Mouse (Mus musculus) left cerebral cortex, adult 18-20 months (tissue): ENCODE measurements around the gene Ankrd44. TPM values are rescaled to one million over a fixed set of nuclear protein-coding genes. Genes with fewer than 3 reads are reported as not detected.

Experiments
- DNase-seq, 2 experiments: peaks; one replicate each; pipeline ENCODE4 v3.0.0; 2021 to 2022; ENCODE audit warnings: low spot score in 2 of 2, mixed read lengths in 1 of 2
- total RNA-seq, 2 experiments: library from RNA; stranded (reverse); gene quantifications; 2 replicates each; pipeline ENCODE4 v1.2.3; 2021

Gene Ankrd44
- total RNA-seq, 2 experiments from 2014 or later: 21.9 to 23.0 TPM

DNA sequence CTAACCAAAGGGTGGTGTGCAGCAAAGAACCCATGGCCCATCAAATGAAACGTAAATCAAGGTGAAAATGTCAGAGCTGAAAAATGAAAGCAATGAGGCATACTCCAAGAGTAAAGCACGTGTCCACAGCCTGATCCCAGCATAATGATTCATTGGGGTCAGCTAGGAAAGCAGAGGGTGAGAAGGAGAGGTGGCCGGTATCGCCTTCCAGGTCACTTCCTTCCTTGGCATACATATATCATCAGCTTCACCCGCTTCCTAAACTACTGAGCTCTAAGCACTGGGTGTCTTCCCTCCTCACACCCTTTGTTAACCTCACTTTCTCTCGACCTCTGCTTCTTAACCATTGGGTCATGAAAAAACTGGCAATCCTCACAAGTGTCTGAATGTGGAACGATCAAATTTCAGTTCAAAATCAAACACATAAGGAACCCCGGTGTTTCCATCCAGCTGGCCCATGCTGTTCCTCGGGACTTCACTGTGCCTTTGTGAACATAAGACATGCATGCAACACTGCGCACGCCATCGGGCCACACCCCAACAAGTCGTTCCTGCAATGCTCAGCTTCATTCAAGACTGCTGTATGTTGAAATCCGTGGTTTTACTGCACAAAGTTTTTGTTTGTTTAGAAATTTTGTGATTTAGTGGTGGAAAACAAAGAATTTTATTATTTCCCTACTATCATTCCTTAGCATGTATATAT lies 101.9 kb downstream of the Ankrd44 start:
- no peak for DNase-seq

DNA sequence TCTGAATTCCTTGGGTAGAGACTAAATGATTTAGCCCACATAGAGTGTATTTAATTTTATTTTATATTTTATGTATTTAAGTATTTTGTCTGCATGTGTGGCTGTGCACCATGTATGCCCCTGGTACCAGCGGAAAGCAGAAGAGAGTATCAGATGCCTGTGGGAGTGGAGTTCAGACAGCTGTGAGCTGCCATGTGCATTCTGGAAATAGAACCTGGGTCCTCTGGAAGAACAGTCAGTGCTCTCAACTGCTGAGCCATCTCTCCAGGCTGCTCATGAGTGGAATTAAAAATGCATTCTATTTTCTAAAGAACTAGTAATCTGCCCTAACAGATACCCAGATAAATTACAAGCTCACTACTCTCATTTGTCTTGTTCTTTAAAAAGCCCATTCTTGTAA lies 104.4 kb downstream of the Ankrd44 start:
- peak in 1 of 2 experiments; percentile 39 for DNase-seq

DNA sequence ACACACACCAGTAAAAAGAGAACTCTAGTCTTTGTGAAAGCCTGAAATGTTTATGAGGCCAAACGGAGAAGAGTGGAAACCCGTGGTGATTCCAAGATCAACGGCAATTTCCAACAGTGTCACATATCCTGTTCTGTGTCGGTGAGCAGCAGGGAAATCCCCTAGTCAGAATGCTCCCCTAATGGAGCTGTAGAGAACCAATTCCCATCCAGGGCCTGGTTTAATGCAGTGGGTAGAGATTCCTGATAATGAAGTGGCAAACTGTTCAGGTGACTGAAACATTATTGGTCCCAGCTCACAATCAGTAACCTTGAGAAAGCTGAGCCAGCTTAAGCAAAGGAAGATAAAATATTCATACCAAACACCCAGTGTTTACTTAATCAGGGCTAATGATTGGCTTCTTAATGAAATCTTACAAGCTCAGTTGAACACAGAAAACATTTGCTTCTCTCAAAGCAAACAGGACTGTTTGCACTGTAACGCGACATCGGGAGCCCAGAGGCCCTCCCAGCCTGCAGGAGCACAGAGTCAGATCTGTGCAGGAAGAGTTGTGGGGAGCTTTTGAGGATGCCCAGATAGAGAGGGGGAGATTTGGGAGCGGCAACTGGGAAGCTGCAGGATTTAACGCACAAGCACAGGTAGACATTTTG lies 110.9 kb downstream of the Ankrd44 start:
- no peak for DNase-seq

DNA sequence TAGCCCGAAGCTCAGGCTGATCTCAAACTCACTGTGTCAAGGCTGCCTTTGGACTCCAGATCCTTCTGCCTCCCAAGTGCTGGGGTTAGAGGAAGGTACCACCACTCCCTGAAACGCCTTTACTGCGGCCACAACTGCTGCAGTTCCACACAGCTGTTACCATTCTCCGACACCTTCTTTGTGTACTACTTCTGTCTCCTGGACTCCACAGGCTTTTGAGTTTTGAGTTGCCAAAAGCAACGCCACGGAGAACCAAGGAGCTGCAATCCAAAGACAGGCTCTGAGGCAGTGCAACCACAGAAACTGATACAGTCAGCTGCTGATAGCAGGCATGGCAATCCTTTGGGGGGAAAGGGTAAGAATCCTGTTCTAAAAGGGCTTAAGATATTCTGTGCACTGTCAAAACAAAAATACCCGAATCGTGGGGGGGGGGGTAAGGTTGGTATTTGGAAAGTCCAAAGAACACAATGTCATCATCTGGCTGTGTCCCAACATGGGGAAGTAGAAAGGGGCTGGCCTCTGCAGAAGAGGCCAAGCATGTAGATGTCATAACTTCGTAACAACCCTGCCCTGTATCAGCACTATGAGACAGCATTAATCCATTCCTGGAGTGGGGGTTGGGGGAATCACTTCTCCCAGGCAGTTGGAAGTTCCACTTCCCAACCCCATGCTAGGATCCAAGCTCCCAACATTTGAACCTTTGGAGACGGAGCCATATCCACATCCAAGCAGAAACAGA lies 116.2 kb downstream of the Ankrd44 start:
- DNase-seq: no peak

DNA sequence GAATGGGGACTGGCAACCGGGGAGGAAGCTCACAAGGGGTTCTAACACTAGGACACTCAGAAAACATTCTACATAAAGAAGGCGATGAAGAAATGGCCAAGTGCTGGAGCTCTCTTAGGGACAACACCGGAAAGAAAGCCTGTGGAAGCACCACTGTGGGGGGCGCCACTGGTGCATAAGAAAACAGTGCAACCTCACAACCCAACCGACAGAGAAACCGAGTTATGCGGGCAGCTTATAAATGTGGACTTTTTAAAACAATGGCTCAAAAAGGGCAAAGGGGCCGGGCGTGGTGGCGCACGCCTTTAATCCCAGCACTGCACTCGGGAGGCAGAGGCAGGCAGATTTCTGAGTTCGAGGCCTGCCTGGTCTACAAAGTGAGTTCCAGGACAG lies 117.1 kb downstream of the Ankrd44 start:
- no peak for DNase-seq

DNA sequence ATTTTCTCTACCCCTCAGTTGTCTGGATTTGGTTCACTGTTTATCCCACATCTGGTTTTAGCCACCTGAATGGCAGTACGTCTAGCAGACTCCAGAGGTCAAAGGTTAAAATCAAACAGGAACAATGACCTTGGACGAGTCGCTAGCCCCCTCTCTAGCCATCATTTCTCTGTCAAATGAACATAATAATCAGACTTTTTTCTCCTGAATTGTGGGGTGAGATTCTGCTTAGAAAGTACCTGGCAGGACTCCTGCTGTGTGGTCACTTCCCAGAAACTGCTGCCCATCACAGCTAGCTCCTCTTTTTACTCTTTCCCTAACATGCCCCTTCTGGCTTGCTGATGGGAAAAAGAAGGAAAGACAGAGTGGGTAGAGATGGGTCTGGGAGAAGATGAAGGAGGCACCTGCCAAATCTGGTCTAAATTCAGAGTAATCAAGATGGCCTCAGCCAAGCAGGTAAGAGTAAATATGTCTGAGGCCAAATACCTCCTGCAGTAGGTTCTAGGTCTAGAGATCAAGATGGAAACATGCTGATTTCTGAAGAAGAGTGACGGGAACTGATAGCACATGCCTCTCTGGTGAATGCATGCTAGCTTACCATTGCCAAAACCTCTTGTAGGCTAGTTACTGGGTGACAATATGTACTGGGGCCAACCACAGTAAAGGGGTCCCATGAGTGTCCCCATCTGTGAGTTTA lies 117.6 kb downstream of the Ankrd44 start:
- DNase-seq: no peak

DNA sequence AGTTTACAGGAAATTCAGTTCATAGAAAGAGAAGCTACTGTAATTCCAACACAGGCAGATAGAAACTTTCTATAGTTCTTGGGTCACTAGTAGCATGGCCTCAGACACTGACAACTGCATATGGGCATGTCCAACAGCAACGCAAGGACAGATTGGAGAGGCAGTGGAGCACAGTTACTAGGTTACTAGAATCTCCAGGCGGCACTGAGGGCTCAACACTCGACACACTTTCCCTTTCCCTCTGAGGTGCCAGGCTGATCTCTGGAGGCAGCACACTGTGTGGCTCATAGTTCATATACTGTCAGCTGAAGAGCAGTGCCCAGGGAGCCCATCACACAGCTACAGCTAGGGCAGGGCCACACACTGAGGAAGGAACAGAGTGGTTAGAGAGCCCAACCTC lies 118.4 kb downstream of the Ankrd44 start:
- no peak for DNase-seq

DNA sequence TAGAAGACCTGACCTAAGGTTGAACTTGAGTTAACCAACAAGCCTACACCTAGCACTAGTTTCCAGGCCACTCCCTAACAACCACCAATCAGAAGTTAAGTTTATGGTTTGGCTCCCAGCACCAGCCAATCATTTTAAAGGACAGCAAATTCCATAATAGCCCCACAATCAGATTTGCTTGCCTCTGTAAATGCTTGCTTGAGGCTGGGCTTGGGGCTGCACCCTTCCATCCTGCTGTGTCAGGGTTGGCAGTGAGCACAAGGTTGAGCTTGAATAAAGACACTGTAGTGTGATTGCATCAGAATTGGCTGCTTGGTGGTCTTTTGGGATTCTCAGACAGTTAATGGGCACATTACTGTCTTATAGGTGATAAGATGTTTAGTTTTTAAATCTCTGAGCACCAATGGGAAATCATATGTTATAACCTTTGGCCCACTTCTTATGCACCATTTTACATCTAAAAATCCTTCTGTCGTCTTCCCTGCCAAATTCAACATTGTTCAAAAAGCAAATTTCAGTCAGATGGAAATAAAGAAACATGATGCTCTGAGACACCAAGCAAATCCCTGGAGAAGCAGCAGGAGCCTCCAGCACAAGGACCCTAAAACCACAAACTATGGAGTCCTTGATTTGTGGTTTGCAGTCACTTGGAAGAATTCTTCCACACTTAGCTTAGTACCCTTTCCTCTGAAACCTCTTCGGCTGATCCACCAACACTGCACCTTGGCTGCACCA lies 119.9 kb downstream of the Ankrd44 start:
- no peak for DNase-seq

DNA sequence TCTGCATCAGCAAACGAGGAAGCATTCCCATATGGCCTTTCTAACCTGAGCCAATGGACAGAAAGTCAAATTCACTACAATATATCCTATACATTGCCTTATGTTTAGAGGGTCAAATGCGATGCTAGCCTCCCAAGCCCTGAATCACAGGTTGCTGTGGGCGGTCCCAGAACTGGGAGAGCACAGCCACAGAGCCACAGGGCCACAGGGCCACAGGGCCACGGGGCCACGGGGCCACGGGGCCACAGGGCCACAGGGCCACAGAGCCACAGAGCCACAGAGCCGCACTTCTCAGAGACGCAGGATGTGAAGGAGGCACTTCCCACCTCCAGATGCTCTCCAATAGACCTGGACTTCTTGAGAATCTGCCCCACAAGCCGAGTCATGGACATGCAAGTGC lies 121.8 kb downstream of the Ankrd44 start:
- DNase-seq: no peak

DNA sequence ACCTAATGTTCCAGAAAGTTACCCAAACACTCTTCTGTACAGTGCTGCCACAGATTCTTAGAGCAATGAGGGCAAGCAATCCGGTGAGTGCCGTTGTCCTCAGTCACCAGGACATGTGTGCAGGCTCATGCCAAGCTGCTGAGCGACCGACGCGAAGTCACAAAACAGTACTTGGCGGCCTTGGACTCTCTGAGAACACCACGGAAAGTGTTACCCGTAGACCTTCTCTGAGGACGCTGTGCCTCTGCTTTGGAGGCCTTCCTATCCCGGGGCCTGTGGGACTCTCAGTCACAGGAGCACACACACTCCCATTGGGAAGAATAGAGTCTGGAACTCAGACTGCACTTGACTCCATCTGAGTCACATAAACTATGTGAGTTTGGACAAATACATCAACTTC lies 123.5 kb downstream of the Ankrd44 start:
- DNase-seq: no peak

DNA sequence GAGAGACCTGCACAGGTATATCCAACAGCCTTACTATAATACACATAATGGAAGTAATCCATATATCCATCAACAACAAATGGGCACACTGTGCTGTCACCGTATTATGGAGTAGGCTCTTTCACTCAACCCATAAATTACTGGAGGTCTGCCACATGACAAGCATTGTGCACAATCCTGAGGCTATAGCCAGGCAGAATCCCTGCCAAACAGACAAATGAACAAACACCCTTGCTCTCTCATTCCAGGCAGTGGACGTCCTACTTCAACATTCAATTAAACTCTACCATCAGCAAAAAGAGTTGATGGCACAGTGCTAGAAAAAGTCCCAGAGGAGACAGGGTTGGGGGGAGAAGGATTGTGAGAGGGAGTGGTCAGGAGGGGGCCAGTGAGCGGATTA lies 124.9 kb downstream of the Ankrd44 start:
- DNase-seq: no peak

DNA sequence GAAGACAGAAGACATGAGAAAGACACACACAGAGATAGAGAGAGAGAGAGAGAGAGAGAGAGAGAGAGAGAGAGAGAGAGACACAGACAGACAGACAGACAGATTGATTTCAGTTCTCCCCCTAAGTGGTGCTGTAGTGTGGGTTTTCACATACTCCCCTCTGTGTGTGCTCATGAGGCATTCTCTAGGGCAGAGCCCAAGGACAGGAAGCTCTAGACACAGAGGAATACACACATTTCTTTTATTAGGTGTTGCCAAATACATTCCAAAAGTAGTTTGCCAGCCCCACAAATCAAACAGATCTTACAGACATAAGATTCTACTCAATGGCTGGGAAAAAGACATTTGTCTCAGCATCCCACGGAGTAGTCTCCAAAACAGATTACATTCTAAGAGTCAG lies 126.8 kb downstream of the Ankrd44 start:
- no peak for DNase-seq

DNA sequence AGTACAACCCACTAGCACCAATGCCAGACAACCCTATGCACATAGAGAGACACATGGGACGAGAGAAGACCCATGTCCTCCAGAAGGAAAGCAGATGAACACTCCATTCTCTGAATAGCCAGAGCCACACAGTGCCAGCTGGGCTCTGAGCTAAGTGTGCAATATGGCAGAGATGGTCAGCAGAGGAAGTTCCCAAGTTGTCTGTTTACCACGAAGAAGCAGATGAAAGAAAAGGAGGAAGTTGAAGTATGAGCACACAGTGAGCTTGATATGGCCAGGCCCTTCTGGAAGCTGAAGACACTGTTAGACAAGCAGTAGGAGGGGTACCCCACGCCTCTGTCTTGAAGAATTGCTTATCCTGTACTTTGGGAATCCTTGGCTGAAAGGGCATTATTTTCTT lies 127.8 kb downstream of the Ankrd44 start:
- no peak for DNase-seq

DNA sequence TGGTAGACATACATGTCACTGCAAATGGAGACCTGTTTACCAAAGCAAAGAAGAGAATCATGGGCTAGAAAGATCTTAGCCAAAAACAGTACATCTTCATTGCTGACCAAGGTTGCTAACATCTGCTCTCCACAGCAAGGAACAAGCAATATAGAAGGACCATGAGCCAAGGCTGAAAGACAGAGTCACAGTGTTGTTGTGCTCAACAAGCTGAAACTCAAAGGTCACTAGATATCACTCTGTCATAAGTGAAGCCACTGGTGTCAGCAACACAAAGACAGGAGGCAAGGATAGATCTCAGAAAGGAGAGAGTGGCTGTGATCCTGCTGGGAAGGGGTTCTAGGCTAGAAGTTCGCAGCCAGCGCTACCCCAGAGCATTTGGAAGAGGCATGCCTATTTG lies 131.5 kb downstream of the Ankrd44 start:
- DNase-seq: no peak

DNA sequence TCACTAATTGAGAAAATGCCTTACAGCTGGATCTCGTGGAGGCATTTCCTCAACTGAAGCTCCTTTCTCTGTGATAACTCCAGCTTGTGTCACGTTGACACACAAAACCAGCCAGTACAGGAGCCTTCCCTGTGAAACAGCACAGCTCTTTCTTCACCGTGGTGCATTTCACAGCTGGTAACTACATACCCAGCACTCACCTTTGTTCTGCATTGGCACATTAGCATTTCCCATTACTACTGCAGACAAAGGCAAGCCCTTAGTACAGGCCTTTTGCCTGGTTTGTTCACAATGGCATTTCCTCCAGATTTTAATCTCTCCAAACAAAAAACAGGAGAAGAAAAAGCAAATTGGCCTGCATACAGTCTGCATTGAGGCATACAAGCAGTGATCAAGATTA lies 134.8 kb downstream of the Ankrd44 start:
- DNase-seq: no peak

DNA sequence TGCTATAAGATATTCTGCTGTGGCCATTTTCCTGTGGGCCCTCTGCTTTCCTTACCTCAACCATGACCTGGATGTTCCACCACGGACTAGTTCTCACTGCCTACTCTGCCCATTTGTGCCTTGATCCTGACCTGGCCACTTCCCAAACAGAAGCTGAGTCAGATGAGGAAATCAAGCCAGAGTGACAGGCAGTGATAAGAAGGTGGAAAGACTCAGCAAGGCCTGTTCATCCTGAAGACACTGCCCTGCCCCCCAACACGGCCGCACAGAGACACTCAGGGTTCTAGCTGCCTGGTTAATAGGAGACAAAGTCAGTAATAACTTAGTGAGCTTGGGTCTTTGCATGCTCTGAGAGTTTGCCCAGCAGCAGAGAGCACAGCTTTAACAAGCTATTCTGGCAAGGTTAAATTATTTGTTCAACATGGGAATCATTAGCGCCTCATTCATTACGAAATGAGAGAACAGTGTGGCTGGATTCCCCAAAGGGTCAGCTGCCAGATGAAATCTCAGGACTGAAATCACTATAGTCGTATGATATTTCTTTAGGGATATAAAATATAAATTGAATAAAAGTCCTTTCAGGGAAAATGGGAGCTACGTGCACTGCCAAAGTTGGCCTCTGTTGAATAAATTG lies 136.7 kb downstream of the Ankrd44 start:
- DNase-seq: no peak

DNA sequence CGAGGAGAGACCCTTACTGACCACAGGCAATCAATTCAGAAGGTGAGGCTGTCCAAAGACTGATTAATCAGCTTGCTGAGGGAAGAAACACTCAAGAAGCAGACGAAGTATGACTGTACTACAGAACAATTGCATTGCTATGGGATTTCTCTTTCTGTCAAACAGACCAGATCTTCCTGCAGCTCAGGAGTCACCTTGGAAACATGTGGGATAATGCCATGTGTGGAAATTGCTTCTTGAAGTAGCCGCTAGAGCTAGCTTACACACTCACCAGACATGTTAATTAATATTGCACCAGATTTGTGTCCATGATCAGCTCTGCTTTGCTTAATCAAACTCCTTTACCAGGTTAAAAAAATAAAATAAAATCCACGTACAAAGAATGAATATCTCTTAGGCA lies 137.8 kb downstream of the Ankrd44 start:
- DNase-seq: no peak

DNA sequence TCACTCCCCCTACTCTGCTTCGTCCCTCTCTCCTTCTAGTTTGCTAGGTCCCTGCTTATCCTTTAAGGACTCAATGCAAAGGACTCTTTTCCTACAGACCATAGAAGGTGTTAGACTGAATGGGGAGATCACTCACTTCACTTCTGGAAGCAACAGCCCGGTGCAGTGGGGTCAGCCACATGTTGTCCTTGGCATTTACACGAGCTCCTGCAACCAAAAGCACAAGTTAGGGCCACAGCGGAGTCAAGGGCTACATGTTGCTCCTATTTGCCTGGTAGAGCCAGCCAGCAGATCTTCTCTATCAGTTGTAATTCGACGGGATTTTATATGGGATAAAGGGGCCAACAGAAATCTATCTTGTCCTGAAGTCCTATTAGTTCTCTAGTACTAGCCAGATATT lies 148.0 kb downstream of the Ankrd44 start:
- no peak for DNase-seq

DNA sequence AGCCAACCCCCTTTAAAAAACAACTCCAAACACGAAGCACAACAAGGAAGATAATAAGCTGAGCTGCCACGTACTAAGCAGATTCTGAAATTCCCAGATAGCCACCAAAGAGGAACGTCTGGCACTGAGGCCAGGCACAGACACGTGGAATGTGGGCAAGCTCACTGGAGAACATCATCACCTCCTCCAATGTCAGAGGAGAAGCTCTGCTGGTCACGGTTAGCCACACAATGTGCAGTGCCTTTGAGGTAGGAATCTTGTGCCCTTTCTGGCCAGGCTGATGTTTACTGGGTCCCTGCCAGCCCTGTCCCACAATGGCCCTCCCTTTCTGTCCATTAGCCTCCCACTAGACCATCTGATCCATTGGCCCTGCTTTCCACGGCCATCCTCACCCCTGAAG lies 149.1 kb downstream of the Ankrd44 start:
- no peak for DNase-seq

DNA sequence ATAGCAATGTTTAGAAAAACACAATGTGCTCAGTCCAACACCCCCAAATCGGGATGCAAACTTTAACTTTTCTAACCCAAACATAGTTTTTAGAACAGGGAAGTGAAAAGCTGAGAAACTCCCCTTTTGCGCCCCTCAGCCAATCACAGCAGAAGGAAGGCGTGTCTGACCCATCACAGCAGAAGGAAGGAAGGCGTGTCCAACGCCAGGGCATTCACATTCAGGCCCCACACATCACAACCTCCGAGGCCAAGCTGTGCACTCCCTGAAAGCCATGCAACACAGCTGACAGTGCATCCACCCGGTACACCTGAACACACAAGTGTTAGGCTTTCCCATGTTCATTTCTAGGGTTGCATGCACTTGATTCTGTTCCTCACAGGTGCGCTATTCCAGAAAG lies 150.1 kb downstream of the Ankrd44 start:
- DNase-seq: no peak

DNA sequence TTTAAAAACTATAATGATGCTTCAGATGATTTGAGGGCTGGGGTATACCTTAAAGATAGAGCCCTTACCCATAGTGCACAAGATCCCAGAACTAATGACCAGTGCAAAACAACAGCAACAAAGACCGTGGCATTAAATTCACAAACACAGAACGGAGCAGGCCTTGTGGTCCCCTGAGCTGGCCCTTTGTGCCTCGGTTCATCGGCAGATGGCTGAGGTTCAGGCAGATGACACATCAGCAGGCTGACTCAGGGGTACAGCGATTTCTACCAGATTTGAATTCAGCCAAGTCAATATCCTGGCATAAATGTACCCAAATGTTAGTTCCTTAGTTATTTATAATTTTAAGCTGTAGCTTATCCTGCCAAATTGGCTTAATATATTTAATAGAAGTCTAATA lies 153.3 kb downstream of the Ankrd44 start:
- no peak for DNase-seq
